Mouse (Mus musculus): Measurements from ENCODE around the gene Sorl1.

DNA sequence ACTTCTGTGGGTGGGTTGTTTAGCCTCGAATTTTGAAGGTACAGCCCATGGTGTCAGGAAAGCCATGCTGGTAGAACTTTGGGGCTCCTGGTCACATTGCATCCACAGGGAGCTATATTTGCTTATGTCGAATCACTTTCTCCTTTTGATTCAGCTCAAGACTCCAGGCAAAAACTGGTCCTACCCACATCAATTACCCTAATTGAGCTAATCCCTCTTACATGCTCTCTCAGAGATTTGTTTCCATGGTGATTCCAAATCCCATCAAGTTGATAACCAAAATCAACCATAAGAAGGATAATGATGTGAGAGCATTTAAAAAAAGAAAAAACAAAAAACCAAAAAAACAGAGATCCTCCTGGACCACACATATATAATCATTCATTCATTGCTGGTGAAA is 75.6 kb downstream of the Sorl1 start:
- TF ChIP-seq CTCF (IDR thresholded peaks at IDR 0.05; ENCODE audit: low read depth, low read length), result no peak
- no peak for TF ChIP-seq POLR2A (IDR thresholded peaks at IDR 0.05; ENCODE audit: borderline replicate concordance, low read depth, low read length)

Data from bone marrow macrophage, adult 2 months (primary cell).